Mouse (Mus musculus) cerebellum, postnatal 14 days (tissue): ENCODE data around the gene Hmx1.
A peak's percentile ranks its signal among the peaks of the same experiment; 100 is the strongest.

Experiments
- DNase-seq, 2 experiments: peaks; one replicate each; pipeline ENCODE4 v3.0.0; 2021; ENCODE audit warnings: mixed read lengths in 2 of 2

The Hmx1 gene

DNA sequence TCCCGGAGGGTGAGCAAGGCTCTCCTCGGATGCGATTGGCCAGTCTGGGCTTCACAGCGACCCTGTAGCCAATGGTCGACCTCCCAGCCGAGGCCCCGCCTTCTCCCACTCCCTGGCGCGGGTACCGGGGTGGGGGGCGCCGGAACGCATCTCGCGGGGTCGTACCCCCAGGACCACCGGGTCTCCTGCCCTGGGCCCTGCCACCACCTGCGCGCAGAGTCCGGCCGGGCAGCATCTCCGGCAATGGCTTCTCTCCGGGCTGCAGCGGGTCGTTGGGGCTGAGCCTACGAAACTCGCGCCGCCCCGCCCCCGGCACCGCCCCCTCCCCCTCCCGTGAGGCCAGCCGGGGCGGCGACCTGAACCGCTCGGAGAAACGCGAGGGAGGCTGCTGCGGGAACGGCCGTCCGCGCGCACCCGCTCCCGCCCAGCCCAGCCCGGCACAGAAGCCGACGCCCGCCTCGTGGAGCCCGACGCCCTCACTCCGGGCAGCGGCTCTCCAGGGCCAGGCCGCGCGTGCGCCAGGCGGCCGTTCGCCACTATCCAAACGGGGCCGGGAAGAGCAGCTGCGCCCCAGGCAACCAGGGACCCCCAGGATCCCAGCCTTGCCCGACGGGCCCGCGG is at the start of gene Hmx1:
Gene Hmx1 (plus strand): TSS at position 618 of the 621 bp plus-strand sequence.
- peak; percentile 38 to 50 for DNase-seq

- no peak for DNase-seq
Observed at GRCm38 (mm10) chr5:35345084-35345483, 43.8 kb upstream of the Hmx1 start.

GRCm38 (mm10) chr5:35348794-35349193 is 40.1 kb upstream of the Hmx1 start:
- DNase-seq, result peak; percentile 86 to 89

DNA sequence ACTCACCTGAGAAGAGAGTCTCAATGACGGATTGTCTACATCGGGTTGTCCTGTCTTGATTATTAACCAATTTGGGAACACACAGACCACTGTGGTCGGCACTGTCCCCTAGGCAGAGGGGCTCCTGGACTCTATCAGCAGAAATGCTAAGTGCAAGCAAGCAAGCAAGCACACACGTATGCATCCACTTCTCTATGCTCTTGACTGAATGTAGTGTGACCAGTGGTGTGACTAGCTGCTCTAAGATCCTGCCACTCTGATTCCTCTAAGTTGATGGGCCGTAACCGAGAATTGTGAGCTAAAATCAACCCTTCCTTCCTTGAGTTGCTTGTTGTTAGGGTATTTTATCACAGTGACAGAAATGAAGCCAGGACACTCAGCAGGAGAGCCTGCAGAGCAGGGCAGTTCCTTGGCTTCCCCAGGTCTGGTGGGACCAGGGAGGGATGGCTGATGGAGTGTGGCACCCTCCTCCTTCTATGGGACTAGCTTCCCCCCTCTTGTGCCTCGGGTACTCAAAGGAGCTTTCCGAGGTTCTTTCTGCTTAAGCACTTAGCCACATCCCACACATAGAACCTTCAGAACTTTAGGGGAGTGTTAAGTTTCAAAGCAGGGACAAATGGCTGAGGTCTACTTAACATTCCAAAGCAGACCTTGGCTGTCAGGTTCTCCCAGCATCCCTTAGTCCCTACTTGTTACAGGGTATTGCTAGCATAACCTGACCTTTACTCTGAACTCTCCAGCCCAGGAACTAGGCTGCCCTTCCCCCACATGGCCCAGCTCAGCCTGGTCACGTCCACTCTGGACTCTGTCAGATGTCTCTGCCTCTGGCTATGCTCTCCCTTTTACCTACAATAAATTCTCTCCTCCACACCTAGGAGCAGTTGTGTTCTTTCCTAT is 31.1 kb upstream of the Hmx1 start:
- DNase-seq, result no peak

GRCm38 (mm10) chr5:35361570-35362284 is 27.2 kb upstream of the Hmx1 start:
- peak; percentile 98 to 99 for DNase-seq

DNA sequence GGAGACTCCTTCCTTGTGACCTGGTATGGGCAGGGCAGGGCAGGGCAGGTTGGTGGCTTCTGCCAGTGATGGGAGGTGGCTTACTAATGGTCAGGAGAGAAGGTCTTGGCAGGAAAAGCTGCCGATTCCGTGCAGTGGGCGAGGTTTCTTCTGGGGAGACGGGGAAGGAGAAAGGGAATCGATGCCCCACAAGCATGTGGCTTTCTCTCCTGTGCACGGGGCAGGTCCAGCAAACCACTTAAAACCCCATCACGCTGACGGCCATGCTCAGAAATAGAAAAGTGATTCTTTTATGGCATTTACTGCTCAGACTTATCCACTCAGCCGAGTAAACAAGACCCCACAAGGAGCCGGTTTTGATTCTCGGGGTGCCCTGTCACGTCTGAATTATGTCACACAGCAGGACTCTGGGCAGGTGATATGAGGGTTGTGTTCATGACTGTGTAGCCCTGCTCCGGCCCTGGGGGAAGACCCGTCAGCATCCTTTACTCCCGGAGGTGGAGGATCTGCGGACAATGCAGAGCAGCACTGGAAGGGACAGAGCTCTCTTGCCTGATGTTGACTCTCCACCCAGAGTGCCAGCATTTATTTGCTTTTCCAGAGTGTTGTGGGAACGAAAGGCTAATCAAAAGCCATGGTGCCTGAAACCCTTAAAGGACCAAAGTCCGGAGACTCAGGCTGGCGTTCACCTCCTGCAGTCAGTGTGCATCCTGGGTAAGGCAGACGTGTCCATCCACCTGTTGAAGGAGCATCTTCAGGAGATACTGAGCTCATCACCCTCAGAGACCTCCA is 22.5 kb upstream of the Hmx1 start:
- no peak for DNase-seq

- DNase-seq, result peak; percentile 63 to 79
Observed at GRCm38 (mm10) chr5:35368916-35369315, 20.0 kb upstream of the Hmx1 start.

DNA sequence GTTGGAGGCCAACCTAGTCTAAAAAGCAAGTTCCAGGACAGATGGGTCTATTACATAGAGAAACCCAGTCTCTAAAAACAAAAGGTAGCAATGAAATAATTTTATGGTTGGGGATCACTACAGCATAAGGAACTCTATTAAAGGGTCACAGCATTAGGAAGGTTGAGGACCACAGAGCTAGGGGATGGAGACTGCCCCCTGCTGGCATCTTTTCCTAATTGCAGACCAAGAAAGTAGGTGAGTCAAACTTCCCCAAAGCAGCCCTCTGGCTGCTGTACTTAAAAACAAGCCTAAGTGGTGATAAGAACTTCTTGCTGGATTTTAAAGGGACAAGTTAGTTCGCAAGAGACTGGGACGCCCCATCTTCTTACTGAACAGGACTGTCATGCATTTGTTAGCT is 9.8 kb upstream of the Hmx1 start:
- DNase-seq, result no peak

DNA sequence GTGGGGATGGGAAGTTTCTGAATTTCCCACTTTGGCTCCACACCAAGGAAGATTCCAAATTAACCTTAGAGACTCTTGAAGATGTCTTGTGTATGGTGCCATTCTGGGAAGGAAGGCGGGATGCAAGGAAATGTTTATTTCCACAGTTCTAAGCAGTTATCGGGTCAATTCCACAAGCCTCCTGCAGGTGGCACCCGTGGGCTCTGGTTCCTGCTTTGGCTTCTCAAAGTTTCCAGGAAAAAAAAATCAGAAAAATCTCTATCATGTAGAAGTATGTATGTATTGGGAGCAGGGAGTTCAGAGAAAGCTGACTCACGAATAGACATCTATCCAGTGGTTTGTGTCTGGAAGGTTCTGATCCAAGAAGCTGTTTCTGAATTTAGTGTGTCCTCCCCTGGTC is 9.1 kb upstream of the Hmx1 start:
- peak; percentile 62 to 74 for DNase-seq

DNA sequence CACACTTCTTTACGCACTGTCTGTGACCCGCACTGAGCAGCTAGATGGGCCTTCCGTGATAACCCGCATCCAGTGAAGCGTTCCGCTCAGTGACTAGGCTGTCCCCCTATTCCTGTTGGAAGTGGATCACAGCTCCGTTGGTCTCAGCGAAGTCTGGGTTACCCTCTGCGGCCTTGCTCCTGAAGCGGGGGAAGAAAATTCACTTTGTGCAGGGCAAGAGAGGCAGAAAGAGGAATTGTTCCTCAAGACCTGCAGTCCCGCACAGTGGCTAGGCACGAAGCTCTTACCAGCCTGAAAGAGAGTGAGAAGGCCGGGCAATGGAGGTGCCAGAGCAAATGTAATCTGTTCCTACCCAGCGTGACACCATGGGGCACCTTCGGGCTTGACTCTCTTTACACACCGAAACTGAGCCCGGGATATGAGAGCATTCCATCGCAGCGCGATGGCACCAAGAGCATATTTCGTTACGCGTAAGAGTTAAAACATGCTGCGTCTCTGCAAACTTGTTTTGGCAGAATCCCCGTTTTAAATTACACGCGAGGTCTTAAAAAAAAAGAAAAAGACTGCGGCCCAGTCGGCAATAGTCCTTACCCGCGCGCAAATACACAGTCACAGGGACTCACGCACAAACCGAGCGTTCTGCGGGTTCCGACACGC is 946 bp upstream of the Hmx1 start:
- no peak for DNase-seq

GRCm38 (mm10) chr5:35389441-35389840 is 533 bp downstream of the Hmx1 start:
- no peak for DNase-seq

GRCm38 (mm10) chr5:35389915-35390314 is 1.0 kb downstream of the Hmx1 start:
- DNase-seq, result no peak

GRCm38 (mm10) chr5:35390848-35391655 is 2.1 kb downstream of the Hmx1 start:
- DNase-seq, result no peak

DNA sequence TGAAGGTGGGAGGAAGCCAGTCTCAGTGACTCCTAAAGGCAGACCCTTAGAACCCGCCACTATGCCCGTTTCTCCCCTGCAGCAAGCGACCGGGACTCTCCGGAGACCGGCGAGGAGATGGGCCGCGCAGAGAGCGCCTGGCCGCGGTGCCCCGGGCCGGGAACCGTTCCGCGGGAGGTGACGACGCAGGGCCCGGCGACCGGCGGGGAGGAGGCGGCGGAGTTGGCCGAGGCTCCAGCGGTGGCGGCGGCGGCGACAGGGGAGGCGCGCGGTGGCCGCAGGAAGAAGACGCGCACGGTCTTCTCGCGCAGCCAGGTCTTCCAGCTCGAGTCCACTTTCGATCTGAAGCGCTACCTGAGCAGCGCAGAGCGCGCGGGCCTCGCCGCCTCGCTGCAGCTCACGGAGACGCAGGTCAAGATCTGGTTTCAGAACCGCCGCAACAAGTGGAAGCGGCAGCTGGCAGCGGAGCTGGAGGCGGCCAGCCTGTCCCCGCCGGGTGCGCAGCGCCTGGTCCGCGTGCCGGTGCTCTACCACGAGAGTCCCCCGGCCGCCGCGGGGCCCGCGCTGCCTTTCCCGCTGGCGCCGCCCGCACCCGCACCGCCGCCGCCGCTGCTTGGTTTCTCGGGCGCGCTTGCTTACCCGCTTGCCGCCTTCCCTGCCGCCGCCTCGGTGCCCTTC is 2.9 kb downstream of the Hmx1 start:
- DNase-seq, result no peak

DNA sequence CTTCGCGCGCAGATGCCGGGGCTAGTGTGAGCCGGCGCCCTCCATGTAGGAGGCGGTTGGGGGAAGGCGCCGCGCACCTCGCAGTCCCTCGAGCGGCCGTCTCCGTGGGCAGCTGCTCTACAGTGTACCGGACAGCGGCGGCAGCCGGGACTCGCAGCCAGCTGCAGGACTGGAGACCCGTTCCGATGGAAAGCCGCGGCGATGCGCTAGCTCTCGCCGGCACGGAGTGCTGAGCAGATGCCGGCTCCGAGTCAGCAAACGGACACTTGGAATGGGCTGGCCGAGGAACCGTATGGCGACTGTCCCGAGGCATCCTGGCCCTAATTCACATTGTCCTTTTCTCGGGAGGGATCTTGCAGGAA is 3.4 kb downstream of the Hmx1 start:
- DNase-seq, result no peak

GRCm38 (mm10) chr5:35395566-35396440 is 6.9 kb downstream of the Hmx1 start:
- DNase-seq, result peak in 1 of 2 experiments; percentile 30

- DNase-seq, result no peak
Observed at GRCm38 (mm10) chr5:35396976-35397641, 8.2 kb downstream of the Hmx1 start.

- no peak for DNase-seq
Observed at GRCm38 (mm10) chr5:35397642-35398309, 8.9 kb downstream of the Hmx1 start.
